Mouse (Mus musculus) lung, postnatal 10 days (tissue): Measurements from ENCODE around the gene Zfand4.

Source experiments
- DNase-seq: peaks from one replicate; pipeline ENCODE4 v3.0.0; 2021

The Zfand4 gene

DNA sequence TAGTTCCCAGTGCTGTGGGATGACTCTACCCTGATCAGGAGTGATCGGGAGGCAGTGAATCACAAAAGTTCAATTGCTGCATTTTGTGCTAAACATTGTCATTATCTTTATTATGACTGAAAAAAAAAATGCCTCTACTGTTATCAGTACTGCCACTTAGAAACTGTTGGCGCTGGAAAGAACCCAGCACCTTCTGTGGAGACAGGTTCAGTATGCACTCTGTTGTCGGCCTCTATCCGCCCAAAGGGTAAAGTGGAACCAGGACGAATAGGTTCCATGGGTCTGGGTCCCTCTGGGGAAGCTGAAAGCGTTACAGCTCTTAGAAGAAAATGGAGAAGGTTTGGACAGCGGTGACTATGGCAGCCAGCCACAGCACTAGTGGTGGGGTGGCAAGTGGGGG lies 114.9 kb downstream of the Zfand4 start:
- DNase-seq = no peak
